Mouse (Mus musculus) cerebellum, adult 11-12 months (tissue): ENCODE results near the gene Gm45618.
A peak's percentile ranks its signal among the peaks of the same experiment; 100 is the strongest.
"Not testable (repeated sequence)": the region's sequence is repeated elsewhere in the genome, so short reads cannot be mapped to it uniquely, and the experiment has no call there.

Source experiments
- DNase-seq: peaks from one replicate; pipeline ENCODE4 v3.0.0; 2022

Gm45618 gene

GRCm38 (mm10) chr7:142120629-142121028 is at the start of gene Gm45618:
TSS of gene Gm45618 (minus strand) at chr7:142120729.
- not testable (repeated sequence) for DNase-seq

GRCm38 (mm10) chr7:142169836-142170235 is 49.3 kb upstream of the Gm45618 start:
- no peak for DNase-seq

GRCm38 (mm10) chr7:142165639-142166038 is 45.1 kb upstream of the Gm45618 start, which contains the start of gene Gm4553:
TSS of gene Gm4553 (minus strand) at chr7:142165739.
- not testable (repeated sequence) for DNase-seq

- no peak for DNase-seq
Measured at GRCm38 (mm10) chr7:142159366-142159765, 38.8 kb upstream of the Gm45618 start.

GRCm38 (mm10) chr7:142157013-142157412 is 36.5 kb upstream of the Gm45618 start, which contains the start of gene Gm29735:
TSS of gene Gm29735 (minus strand) at chr7:142157113.
- not testable (repeated sequence) for DNase-seq

- no peak for DNase-seq
Measured at GRCm38 (mm10) chr7:142155308-142155707, 34.8 kb upstream of the Gm45618 start.

- DNase-seq: peak; percentile 4
Measured at GRCm38 (mm10) chr7:142152191-142152590, 31.7 kb upstream of the Gm45618 start.

- DNase-seq: no peak
Measured at GRCm38 (mm10) chr7:142148633-142149032, 28.1 kb upstream of the Gm45618 start.

- DNase-seq: no peak
Measured at GRCm38 (mm10) chr7:142146033-142146432, 25.5 kb upstream of the Gm45618 start.

- DNase-seq: no peak
Measured at GRCm38 (mm10) chr7:142145413-142145940, 24.9 kb upstream of the Gm45618 start.

- DNase-seq: no peak
Measured at GRCm38 (mm10) chr7:142144507-142144906, 24.0 kb upstream of the Gm45618 start, which contains the start of gene Gm45337. TSS of gene Gm45337 (minus strand) at chr7:142144607.

GRCm38 (mm10) chr7:142143506-142144010 is 23.0 kb upstream of the Gm45618 start:
- DNase-seq: not testable (repeated sequence)

GRCm38 (mm10) chr7:142140696-142141095 is 20.2 kb upstream of the Gm45618 start:
- no peak for DNase-seq

GRCm38 (mm10) chr7:142135934-142136333 is 15.4 kb upstream of the Gm45618 start, which contains the start of gene Gm39115:
TSS of gene Gm39115 (minus strand) at chr7:142136034.
- not testable (repeated sequence) for DNase-seq

GRCm38 (mm10) chr7:142134206-142134995 is 13.9 kb upstream of the Gm45618 start:
- no peak for DNase-seq

GRCm38 (mm10) chr7:142128843-142129242 is 8.3 kb upstream of the Gm45618 start:
- no peak for DNase-seq

GRCm38 (mm10) chr7:142119632-142120031 is 897 bp downstream of the Gm45618 start:
- DNase-seq: no peak

- no peak for DNase-seq
Measured at GRCm38 (mm10) chr7:142104747-142105146, 15.8 kb downstream of the Gm45618 start.

- DNase-seq: peak; percentile 84
Measured at GRCm38 (mm10) chr7:142097776-142098175, 22.8 kb downstream of the Gm45618 start.

GRCm38 (mm10) chr7:142096701-142097100 is 23.8 kb downstream of the Gm45618 start:
- peak; percentile 66 for DNase-seq

GRCm38 (mm10) chr7:142095183-142095931 is 25.2 kb downstream of the Gm45618 start, which contains the start of gene Dusp8:
TSS of gene Dusp8 (minus strand) at chr7:142095843.
- peak; percentile 97 for DNase-seq

GRCm38 (mm10) chr7:142094301-142095143 is 26.0 kb downstream of the Gm45618 start:
- DNase-seq: peak; percentile 87
